Mouse (Mus musculus) layer of hippocampus, postnatal 14 days (tissue): Measurements from ENCODE around the gene H2al2b. TPM values are rescaled to one million over a fixed set of nuclear protein-coding genes. Genes with fewer than 3 reads are reported as not detected.
"Not testable (repeated sequence)": the region's sequence is repeated elsewhere in the genome, so short reads cannot be mapped to it uniquely, and the experiment has no call there.

ENCODE experiments used
- DNase-seq, 2 experiments: peaks; one replicate each; pipeline ENCODE4 v3.0.0; 2021 to 2022; ENCODE audit warnings: low spot score in 2 of 2, mixed read lengths in 1 of 2
- long read RNA-seq, 2 experiments: library from polyadenylated mRNA; stranded (forward); transcript quantifications; one replicate each; pipeline ENCODE4 v2.0.0; 2021
- total RNA-seq, 2 experiments: library from RNA; stranded (reverse); gene quantifications; 2 replicates each; pipeline ENCODE4 v1.2.3; 2021

The H2al2b gene
- total RNA-seq = not detected
- long read RNA-seq, experiment 1 = 0 reads
- long read RNA-seq, experiment 2 = 0 reads

DNA sequence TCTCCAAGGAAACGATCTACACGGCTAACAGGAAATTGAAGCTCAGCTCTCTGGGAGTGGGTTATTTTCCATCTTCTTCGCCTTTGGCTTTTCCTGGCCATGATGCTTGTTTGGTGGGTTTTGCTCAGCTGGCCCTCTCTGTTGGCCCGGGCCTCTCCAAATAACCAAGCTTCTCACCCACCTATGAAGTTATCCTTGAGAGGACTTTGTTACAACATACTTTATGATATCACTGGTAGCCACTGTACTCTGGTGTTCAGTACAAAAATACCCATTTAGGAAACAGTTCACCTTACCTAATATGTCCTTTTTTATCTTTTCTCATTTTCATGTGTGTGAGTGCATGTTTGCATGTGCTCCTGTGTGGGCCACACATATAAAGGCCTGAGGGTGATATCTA is at the start of gene H2al2b:
H2al2b (minus strand) TSS at position 101 of the 400 bp plus-strand sequence.
- not testable (repeated sequence) for DNase-seq

Other genes starting within 250 kb of the H2al2b start
- not detected for gene H2al2c, start 121.6 kb downstream of the H2al2b start, total RNA-seq
- not detected for gene Sry, start 57.0 kb downstream of the H2al2b start, total RNA-seq
- not detected for gene Gm4064, start 75.5 kb upstream of the H2al2b start, total RNA-seq
- gene Rbmy, start 110.0 kb upstream of the H2al2b start, total RNA-seq = not detected
- gene Gm10256, start 110.0 kb upstream of the H2al2b start, total RNA-seq = not detected
- gene Gm10352, start 180.3 kb upstream of the H2al2b start, total RNA-seq = not detected
- gene Gm29289, start 211.9 kb upstream of the H2al2b start, total RNA-seq = not detected